Mouse (Mus musculus): ENCODE data around the gene Gnao1.
A peak's percentile ranks its signal among the peaks of the same experiment; 100 is the strongest.

The Gnao1 gene

GRCm38 (mm10) chr8:94012013-94012951 is 202.5 kb downstream of the Gnao1 start, which contains the start of gene Amfr:
Gene Amfr, minus strand, starts transcription at chr8:94012842.
- DNase-seq = peak; percentile 72

GRCm38 (mm10) chr8:94013026-94013612 is 203.4 kb downstream of the Gnao1 start:
- DNase-seq = no peak
